Mouse (Mus musculus) limb, embryonic 10.5 days (tissue): ENCODE measurements around the gene Tctn1. TPM values are rescaled to one million over a fixed set of nuclear protein-coding genes. Genes with fewer than 3 reads are reported as not detected.

Experiments used
- DNase-seq: peaks from one replicate; pipeline ENCODE4 v3.0.0-alpha.2; 2017; ENCODE audit warnings: low spot score
- H3K27ac ChIP-seq: fragments of 300-500 bp; sonication (generic); 2 replicates; pipeline ENCODE4 v1.5.1; 2016; ENCODE audit warnings: mild to moderate bottlenecking
- H3K27me3 ChIP-seq: fragments of 300-500 bp; sonication (generic); 2 replicates; pipeline ENCODE4 v1.6.1; 2016; ENCODE audit warnings: low read depth, mild to moderate bottlenecking; ENCODE audit not compliant: poor library complexity, severe bottlenecking
- H3K36me3 ChIP-seq: fragments of 300-500 bp; sonication (generic); 2 replicates; pipeline ENCODE4 v1.6.1; 2016; ENCODE audit warnings: mild to moderate bottlenecking, moderate library complexity
- H3K4me1 ChIP-seq: fragments of 300-500 bp; sonication (generic); 2 replicates; pipeline ENCODE4 v1.6.1; 2016
- H3K4me3 ChIP-seq: fragments of 300-500 bp; sonication (generic); 2 replicates; pipeline ENCODE4 v1.5.1; 2016; ENCODE audit warnings: mild to moderate bottlenecking, moderate library complexity
- H3K9me3 ChIP-seq: fragments of 300-500 bp; sonication (generic); replicated peaks from 2 replicates; pipeline ENCODE4 v1.6.1; 2016; ENCODE audit warnings: mild to moderate bottlenecking
- WGBS: fragments of 180-500 bp; shearing (Covaris S2); methylation state at CpG from one replicate; pipeline ENCODE4 v1.1.7; 2016; 5-methylcytosine and 5-hydroxymethylcytosine counted together
- polyA plus RNA-seq: library from polyadenylated mRNA; unstranded; fragments of >200 nt; fragmentation: Nextera tagmentation; extraction: Ambion mirVana; gene quantifications from 2 replicates; pipeline ENCODE4 v1.2.1, GENCODE M21; 2016

The Tctn1 gene
- polyA plus RNA-seq, 1 experiment from 2014 or later, result 4.9 TPM

DNA sequence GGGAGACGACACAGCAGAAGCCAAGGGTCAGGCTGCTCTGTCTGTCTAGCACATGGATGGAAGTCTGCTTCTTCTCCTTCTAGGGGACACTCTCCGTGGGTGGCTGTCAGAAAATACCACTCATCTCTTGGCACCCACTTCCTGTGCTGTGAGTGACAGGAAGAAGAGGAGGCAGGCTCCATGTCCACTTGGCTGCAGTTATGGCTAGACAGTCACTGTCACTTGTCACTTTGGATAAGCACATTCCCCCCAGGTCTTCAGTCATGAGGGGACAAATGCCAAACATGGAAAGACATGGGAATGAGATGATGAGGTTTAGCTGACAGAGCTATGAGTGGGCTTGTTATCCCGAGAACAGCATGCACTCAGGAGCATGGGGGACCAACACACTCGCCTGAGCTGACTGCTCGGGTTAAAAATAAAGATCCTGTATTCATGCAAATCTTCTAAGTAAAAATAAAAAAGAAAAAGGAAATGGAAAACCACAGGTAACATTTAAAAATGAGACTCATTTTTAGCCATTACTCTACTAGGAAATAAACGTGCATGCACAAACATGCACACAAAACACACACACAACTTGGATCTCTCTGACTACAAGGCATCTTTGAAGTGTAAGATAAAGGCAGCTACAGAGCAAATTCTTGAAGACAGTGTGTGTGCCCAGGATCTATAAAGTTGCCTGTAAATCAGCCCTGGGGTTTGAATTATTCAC is 6.1 kb downstream of the Tctn1 start:
- DNase-seq, result no peak
- H3K4me1 ChIP-seq, result peaks cover 3% of the 10 kb centered on the region
- no peaks in the 10 kb centered on the region for H3K27me3 ChIP-seq
- 83% methylated on average over 6 of the region's 6 CpGs for WGBS
- H3K36me3 ChIP-seq, result peaks cover 75% of the 10 kb centered on the region
- no peak overlapping the region for H3K27ac ChIP-seq
- no peak overlapping the region for H3K4me3 ChIP-seq
- H3K9me3 ChIP-seq, result no peaks in the 10 kb centered on the region

DNA sequence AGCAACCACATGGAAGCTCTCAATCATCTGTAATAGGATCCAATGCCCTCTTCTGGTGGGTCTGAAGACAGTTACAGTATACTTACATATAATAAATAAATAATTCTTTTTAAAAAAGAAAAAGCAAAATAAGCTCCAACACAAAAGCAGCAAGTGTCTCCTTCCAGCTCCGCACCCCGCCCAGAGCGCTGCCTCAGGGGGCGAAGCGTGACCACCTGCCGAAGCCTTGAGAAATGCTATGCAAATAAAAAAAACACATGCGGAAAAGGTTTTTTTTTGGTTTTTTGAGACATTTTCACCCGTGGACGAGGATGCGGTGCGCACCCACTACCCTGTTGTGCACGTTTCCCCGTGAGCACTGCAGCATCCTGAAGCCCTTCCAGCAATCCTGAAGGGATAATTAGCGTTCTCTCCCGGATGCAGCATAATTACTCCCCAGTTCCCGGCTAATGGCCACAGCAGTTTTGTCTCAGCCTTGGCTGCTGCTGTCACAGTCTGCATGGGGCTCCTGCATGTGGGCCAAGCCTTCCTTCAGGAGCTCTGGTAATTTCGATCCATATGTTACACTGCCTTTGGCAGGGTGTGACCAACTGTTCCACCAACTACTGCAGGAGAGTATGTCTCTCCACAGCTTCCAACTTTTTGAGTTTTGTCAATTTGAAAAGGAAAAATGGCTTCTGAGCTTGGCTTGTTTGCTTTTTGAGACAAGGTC is 12.2 kb downstream of the Tctn1 start:
- no peak overlapping the region; the same call in 1 of the 2 replicates for H3K27ac ChIP-seq
- no peak overlapping the region for H3K4me3 ChIP-seq
- H3K9me3 ChIP-seq, result no peaks in the 10 kb centered on the region
- H3K4me1 ChIP-seq, result peaks cover 6% of the 10 kb centered on the region
- peaks cover 83% of the 10 kb centered on the region for H3K36me3 ChIP-seq
- no peaks in the 10 kb centered on the region for H3K27me3 ChIP-seq
- 87% methylated on average over 17 of the region's 17 CpGs for WGBS
- no peak for DNase-seq

DNA sequence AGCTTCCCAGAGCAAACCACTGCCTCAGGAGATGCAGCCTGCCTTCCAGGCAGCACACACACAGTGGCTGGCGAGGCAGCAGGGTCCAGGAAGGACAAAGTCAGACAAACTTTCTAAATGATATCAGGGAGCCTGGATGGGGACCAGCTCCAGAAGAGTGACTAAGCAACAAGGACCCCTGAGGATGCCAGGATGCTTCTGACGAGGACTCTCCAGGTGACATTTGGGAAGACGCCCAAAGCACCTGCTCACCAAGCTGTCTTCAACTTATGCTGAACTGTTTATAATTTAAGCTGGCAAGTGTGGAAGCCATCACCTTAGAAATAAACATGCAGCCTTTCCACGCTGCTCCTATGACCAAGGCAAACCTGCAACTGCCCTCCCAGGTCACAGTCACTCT is 15.0 kb downstream of the Tctn1 start:
- Histone ChIP-seq H3K27ac (no peak overlapping the region), H3K4me3 (no peak overlapping the region), H3K36me3 (peaks cover 74% of the 10 kb centered on the region), H3K9me3 (no peaks in the 10 kb centered on the region), H3K27me3 (no peaks in the 10 kb centered on the region), H3K4me1 (peaks cover 6% of the 10 kb centered on the region)
- WGBS, result 86% methylated on average over 4 of the region's 4 CpGs
- no peak for DNase-seq

DNA sequence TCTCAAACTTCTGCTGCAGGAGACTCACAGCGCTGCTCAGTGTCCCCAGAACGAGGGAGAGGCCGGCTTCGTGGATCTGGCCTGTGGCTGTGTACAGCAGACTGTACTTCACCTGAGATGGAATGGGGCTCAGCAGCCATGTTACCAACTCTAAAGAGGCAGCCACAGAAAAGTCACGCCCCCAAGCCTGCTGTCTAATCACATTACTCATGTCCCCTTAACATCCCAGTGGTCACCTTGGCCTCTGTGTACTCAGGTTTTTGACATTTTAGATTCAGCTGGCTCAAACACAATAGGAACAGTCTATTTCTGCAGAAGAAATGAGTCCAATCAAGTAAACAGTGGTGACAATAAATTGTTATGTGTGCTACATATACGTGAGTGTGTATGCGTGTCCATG is 16.3 kb downstream of the Tctn1 start:
- no peaks in the 10 kb centered on the region for H3K27me3 ChIP-seq
- DNase-seq, result no peak
- H3K4me3 ChIP-seq, result no peak overlapping the region
- H3K36me3 ChIP-seq, result peaks cover 70% of the 10 kb centered on the region
- peaks cover 6% of the 10 kb centered on the region for H3K4me1 ChIP-seq
- 94% methylated on average over 7 of the region's 7 CpGs for WGBS
- no peaks in the 10 kb centered on the region for H3K9me3 ChIP-seq
- H3K27ac ChIP-seq, result no peak overlapping the region

DNA sequence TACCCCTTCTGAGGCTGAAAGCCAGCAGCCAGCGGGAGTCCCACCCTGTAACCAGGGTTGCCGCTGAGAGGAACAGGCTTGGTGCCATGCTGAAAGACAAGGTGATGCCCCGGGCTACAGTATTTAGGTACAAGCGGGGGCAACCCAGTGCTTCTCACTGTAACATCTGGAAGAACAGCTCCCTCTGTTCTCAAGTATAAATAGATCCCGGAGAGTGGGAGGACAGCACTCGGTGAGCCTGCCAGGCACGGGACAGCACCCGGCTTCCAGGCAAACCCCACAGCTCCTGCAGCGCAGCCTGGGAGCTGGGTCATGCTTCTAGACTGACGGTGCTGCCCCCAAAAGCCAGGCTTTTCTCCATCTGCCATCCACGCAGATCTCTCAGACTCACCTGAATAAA is 16.7 kb downstream of the Tctn1 start:
- Histone ChIP-seq H3K36me3 (peaks cover 66% of the 10 kb centered on the region), H3K27me3 (no peaks in the 10 kb centered on the region), H3K4me1 (peaks cover 5% of the 10 kb centered on the region), H3K27ac (no peak overlapping the region), H3K9me3 (no peaks in the 10 kb centered on the region), H3K4me3 (no peak overlapping the region)
- no peak for DNase-seq
- 87% methylated on average over 11 of the region's 11 CpGs for WGBS

DNA sequence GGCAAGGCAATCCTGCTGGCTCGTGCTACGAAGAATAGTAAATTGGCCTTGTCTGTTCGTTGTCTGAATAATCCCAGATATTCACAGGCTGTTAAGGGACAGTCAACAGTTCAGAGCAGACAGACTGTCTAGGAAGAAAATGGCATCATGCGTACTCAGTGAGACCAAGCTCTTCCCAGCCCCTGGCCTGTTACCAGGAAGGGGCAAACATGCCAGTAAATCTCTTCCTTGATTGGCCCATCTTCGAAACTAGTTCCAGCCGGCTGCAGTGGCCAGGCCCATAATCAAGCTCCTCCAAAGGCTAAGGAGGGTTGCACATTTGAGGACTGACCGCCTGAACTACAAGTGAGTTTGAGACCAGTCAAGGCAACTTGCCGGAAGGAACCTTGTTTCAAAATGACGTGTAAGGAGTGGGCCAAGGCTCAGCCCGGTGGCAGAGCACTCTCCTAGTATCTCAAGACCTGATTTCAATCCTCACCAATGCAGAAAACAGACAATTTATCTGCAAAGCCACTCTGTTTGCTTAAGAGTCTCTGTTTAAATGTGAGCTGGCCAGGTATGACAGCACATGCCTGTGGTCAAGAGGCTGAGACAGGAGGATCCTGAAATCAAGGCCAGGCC is 17.6 kb downstream of the Tctn1 start:
- Histone ChIP-seq H3K27ac (no peak overlapping the region), H3K9me3 (no peaks in the 10 kb centered on the region), H3K27me3 (no peaks in the 10 kb centered on the region), H3K4me1 (no peaks in the 10 kb centered on the region), H3K36me3 (peaks cover 66% of the 10 kb centered on the region), H3K4me3 (no peak overlapping the region)
- no peak for DNase-seq
- WGBS, result 85% methylated on average over 10 of the region's 10 CpGs

DNA sequence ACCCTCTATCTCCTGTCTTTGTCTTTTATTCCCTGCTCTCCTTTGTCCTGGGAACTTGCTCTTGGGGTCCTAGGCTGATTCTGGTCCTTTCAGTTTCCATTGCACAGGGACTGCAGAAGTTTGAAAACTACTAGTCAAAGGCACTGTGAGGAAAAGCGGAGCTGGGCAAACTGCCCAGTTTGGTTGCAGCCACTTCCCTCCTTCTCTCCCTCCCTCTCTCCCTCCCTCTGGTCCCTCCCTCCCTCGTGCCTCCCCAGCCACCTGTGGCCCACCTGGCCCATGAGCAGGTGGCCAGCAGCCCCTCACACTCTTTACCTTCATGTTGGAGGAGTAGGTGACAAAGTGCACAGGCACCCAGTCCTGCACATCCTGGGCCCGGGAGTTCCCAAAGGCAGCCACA is 19.1 kb downstream of the Tctn1 start:
- no peak for DNase-seq
- Histone ChIP-seq H3K4me3 (no peak overlapping the region), H3K9me3 (no peaks in the 10 kb centered on the region), H3K4me1 (no peaks in the 10 kb centered on the region), H3K27me3 (no peaks in the 10 kb centered on the region), H3K27ac (no peak overlapping the region), H3K36me3 (peaks cover 67% of the 10 kb centered on the region)
- 82% methylated on average over 3 of the region's 3 CpGs for WGBS

DNA sequence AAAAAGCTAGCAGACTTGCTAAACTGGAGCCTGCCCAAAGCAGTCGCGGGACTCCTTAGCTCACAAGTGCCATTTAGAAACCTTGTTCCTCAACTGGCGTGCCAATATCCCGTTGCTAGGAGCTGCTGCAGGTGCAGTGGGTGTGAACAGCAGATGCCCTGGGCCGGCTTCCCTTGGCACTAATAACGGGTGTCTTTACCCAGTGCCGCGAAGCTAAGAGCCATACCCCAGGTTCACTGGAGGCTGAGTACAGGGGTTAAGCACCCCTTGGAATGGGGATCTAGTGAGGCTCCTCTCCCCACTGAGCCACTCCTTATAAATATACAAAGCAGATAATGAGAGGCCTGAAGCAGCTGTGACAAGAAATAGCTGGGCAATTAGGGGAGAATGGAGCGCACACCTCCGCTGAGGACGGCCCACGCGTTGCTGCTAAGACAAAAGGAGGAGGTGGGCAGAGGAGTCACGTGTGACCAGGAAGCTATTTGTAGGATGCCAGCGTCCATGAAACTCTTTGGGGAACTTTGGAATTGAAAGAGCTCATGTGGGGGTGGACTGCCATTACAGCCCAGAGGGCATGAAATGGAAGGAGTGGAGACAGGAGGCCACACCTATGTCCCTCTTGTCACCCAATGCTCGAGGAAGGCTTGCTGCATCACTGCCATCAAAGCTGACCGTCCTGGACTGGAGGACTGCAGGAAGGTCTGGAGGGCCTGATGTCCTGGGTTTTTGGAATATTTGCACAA is 20.3 kb downstream of the Tctn1 start:
- Histone ChIP-seq H3K4me1 (peaks cover 8% of the 10 kb centered on the region), H3K4me3 (no peak overlapping the region), H3K27me3 (no peaks in the 10 kb centered on the region), H3K9me3 (no peaks in the 10 kb centered on the region), H3K36me3 (peaks cover 73% of the 10 kb centered on the region), H3K27ac (no peak overlapping the region)
- WGBS, result 92% methylated on average over 17 of the region's 17 CpGs
- no peak for DNase-seq

DNA sequence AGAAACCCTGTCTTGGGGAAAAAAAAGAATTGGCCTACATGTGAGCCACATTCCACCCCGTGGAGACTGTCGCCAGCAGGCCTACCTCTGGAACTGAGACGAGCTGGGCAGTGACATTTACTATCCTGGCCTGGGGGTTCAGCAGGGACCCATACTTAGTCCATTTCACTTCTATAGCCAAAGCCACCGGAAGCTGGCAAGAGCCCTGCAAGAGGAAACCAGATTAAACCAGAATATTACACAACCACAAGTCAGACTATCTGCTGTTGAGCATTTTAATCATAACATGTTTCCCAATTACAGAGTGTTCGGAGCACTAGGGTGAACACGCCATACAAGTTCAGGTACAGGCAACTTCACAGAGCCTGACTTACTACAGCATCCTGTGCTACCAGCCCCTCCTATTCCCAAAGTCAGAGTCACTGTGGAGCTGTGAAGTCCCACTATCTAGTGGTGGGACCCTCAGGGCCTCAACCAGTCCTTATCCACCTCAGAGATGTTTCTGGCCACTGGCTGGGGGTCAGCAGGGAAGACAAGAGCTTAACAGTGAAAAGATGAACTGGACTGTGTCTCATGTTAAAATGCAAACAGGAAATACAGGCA is 21.6 kb downstream of the Tctn1 start:
- H3K4me3 ChIP-seq, result no peak overlapping the region
- no peaks in the 10 kb centered on the region for H3K9me3 ChIP-seq
- no peak overlapping the region for H3K27ac ChIP-seq
- no peak for DNase-seq
- peaks cover 11% of the 10 kb centered on the region for H3K4me1 ChIP-seq
- H3K36me3 ChIP-seq, result peaks cover 70% of the 10 kb centered on the region
- no peaks in the 10 kb centered on the region for H3K27me3 ChIP-seq
- WGBS, result 87% methylated on average over 6 of the region's 6 CpGs

DNA sequence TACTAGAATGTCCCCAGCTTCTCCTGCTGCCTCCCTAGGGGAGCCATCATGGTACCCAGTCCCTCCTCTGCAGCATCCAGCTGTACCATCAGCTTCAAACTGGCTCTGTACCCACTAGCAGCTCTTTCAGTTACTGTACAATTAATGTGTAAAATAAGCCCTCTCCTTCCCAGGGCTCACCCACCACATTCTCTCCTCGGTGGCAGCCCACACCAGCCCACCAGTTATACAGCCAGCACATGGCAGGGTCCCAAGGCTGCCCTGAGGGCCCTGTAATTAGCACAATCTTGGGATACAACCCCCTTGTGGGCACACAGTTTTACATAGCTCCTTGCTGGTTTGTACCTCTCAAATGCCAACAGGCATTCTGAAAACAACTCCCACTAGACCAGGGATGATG is 23.3 kb downstream of the Tctn1 start:
- WGBS, result 89% methylated on average over 1 of the region's 1 CpGs
- no peak overlapping the region; the same call in 1 of the 2 replicates for H3K27ac ChIP-seq

DNA sequence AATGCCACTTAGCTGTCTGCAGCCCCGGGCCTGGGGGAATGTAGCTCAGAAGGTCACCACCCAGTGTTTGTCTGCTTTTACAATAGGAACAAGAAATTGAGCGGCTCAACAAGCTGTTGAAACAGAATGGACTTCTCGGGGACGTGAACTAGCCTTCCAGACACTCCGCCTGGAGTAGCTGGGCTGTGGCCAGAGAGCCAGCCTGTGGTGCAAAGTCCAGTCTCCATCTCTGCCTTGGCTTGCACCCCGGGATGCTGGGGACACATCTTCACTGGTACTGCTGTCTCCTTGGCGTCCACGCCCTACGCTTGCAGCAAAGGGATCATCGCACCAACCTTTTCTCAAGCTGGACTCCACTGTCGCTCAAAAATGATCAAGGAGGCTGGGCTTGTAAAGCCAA is 23.7 kb downstream of the Tctn1 start:
- 95% methylated on average over 11 of the region's 11 CpGs for WGBS
- Histone ChIP-seq H3K4me1 (peaks cover 13% of the 10 kb centered on the region), H3K27ac (no peak overlapping the region), H3K9me3 (no peaks in the 10 kb centered on the region), H3K4me3 (no peak overlapping the region), H3K36me3 (peaks cover 57% of the 10 kb centered on the region), H3K27me3 (no peaks in the 10 kb centered on the region)
- DNase-seq, result no peak

More for the DNA sequence above, 23.3 kb downstream of the Tctn1 start:
- Histone ChIP-seq H3K9me3 (no peaks in the 10 kb centered on the region), H3K27me3 (no peaks in the 10 kb centered on the region), H3K4me1 (peaks cover 11% of the 10 kb centered on the region), H3K36me3 (peaks cover 59% of the 10 kb centered on the region), H3K4me3 (no peak overlapping the region)
- no peak for DNase-seq

DNA sequence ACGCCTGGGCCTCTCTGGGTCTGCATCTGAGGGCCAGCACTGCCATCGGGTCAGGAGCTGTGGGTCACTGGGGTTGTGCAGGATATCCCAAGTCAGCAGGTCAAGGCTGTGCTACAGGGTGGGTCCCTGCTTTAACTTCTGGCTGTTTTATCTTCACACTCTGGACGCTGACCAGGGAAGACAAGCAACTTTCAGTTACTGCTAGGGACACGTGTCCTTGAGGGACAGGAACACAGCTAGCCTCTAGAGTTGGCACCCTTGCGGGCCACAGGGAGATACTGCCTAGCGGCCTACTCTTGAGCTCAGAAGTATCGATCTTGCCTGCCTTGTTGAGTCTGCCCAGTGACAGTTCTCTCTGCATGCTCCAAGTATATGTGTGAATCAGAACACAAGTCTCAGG is 24.6 kb downstream of the Tctn1 start:
- Histone ChIP-seq H3K36me3 (peaks cover 49% of the 10 kb centered on the region), H3K4me3 (no peak overlapping the region), H3K4me1 (peaks cover 20% of the 10 kb centered on the region), H3K9me3 (no peaks in the 10 kb centered on the region), H3K27ac (peak overlapping the region; percentile 59; the same call in 1 of the 2 replicates), H3K27me3 (no peaks in the 10 kb centered on the region)
- 88% methylated on average over 7 of the region's 7 CpGs for WGBS
- no peak for DNase-seq
